Mouse (Mus musculus): ENCODE data around the gene Znrf3. TPM values are rescaled to one million over a fixed set of nuclear protein-coding genes. Genes with fewer than 3 reads are reported as not detected.
A peak's percentile ranks its signal among the peaks of the same experiment; 100 is the strongest.

The Znrf3 gene
- polyA plus RNA-seq, 1 experiment: 8.2 TPM

DNA sequence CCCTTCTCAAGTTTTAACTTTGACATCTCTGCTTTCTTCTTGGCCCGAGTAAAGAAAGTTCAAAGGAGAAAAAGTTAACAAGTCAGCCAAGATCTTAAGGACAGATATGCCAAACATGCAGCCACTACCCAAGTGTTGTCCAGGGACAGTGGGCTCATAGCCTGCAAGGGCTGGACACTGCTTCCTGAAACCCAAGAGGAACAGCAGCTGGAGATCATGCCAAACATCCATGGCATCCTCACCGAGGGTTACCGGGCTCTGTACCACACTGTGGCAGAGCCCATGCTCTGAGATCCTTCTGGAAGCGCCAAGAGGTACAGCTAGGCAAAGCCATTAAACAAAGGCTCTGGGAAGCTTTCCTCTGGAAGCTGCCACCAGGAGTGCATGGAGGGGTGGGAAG is 169.4 kb downstream of the Znrf3 start:
- no peak for DNase-seq (ENCODE audit: extremely low spot score in 1 of 2, low spot score in 1 of 2)

DNA sequence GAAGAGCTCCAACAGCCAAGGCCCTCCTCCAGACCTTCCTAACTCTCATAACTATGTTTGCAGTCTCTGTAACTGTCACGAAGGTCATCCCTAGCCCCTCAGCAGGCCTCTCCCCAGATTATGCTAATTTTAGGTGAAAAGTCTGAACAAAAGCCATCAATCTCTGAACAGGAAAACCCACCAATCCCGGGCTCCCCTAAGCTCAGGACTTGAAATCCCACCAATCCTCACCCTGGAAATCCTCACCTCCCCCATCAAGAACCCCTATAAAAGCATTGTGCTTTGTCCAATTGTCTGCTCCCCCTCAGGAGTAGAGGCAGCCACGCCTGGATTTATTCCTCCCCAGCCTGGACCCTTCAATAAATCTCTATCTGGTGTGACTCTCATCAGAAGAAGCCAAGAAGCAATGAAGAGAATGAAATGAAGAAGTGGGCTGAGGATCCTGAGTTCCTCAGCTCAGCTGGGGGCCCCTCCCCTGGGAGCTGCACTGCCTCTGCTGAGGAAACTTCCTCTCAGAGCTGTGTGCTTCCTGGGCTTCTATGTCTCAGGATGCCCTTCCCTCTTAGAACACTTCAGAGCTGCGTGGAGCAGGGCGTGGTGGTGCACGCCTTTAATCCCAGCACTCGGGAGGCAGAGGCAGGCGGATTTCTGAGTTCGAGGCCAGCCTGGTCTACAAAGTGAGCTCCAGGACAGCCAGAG is 172.0 kb downstream of the Znrf3 start:
- no peak for DNase-seq (ENCODE audit: extremely low spot score in 1 of 2, low spot score in 1 of 2)

DNA sequence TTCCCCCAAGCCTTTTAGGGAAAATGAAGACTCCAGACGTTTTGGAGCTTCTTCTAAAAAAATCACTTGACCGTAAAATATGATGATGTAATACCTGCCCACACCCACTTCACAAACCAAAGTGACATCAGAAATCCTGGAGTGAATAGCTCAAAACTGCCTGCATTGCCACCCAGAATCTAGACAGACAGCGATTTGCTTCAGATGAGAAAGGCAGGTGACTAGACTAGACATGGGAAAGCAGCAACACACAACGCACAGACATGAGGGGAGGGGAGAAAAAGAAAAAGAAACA is 172.6 kb downstream of the Znrf3 start:
- DNase-seq (ENCODE audit: extremely low spot score in 1 of 2, low spot score in 1 of 2): peak in 1 of 2 experiments; percentile 23

DNA sequence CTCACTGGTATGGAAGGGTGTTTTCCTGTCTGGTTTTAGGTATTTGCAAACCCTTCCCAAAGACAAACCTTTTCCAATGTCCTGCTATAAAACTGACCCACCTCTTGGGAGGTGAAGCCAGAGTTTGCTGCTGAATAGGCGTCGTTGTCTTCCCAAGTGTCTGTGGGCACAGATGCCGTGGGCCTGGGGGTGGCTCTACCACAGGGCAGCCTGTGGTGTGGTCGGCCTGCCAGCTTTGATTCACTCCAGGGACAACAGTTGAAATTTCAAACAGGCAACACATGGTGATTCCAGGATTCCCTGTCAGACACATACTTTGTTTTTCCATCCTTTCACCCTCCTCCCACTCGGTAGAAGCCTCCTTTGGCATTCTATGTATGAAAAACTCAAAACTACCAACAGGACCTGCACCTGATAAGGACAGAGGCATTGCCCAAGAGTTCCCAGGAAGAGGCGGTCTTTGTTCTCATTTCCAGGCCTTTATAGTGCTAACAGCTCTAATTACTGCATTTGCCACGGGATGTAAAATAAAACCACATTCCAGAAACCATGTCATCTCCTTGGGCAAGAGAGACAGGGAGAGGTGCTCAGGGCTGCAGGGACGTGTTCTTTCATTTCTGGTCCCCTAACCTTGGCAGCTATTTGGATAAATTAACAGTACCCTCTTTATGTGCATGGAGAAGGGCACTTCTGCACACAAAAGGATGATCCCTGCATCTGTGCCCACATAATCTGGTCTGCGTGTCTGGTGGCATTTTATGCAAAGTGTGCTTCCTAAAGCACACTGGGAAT is 173.2 kb downstream of the Znrf3 start:
- DNase-seq (ENCODE audit: extremely low spot score in 1 of 2, low spot score in 1 of 2): peak in 1 of 2 experiments; percentile 19

DNA sequence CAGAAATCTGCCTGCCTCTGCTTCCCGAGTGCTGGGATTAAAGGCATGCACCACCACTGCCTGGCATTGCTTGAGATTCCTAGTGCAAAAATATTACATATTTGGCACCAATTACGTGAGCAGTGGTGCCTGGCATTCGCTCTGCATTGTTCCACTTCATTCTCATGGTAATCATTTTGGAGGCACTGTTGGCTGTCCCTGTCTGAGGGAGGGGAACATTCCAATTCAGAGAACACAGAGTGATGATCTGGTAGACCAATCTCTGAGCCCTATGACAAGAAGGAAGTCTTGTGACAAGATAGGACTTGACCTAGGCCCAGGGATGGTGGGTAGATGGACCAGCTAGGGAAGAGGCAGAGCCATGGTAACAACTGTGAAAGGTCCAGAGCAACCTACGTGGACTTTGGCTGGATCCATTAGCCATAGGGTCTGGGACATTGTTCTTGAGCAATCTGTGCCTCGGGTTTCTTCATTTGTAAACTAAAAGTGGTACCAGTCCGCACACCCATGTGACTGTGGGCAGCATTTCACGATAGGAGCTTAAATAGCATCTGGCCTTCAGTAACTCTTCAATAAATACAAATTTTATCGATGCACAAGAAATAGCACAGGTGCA is 174.7 kb downstream of the Znrf3 start:
- DNase-seq (ENCODE audit: extremely low spot score in 1 of 2, low spot score in 1 of 2): no peak

DNA sequence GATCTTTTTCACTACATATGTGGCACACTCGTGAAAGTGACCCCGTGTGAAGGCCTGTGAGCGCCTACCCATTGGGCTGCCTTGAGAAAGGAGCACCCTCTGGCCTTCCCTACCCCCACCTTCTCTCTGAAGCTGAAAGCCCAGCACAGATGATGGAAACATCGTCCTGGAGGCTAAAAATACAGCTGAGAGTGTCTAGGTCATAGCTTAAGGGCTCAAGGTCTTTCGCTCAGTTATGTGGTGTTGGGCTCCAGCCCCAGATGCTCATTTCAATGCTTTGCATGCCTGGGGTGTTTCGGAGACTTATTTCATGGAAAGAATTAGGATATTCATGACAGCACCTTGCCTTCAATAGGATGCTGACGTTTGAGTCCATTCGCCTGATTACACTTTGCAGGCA is 178.9 kb downstream of the Znrf3 start:
- no peak for DNase-seq (ENCODE audit: extremely low spot score in 1 of 2, low spot score in 1 of 2)

DNA sequence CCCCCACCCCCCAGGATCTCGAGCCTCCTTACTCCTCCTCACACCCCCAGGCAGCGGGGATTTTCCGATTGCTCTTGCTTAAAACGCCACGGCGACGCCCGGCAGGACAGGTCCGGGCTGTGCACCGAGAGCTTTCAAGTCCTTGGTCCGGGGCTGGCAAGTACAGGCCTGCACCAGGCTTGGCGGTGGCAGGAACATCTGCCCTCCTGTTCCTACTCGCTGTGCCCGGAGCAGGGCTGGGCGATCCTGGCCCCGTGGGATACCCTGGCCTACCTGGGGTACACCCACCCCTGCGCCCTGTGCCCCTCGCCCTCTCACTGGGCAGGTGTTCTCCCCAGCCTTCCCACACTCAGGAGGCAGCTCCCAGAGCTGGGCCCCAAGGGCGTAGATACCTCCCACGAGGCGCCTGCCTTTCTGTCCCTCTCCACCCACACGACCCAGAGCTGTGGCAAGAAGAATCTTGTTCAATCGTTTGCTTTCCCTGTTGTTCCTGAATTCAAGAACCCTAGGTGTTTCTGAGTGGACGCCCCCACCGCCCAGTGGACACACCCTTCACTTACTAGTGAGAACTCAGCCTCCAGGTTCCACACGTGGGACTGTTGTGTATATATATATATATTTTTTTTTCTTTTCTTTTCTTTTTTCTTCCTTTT is 181.4 kb downstream of the Znrf3 start:
- DNase-seq (ENCODE audit: extremely low spot score in 1 of 2, low spot score in 1 of 2): no peak

DNA sequence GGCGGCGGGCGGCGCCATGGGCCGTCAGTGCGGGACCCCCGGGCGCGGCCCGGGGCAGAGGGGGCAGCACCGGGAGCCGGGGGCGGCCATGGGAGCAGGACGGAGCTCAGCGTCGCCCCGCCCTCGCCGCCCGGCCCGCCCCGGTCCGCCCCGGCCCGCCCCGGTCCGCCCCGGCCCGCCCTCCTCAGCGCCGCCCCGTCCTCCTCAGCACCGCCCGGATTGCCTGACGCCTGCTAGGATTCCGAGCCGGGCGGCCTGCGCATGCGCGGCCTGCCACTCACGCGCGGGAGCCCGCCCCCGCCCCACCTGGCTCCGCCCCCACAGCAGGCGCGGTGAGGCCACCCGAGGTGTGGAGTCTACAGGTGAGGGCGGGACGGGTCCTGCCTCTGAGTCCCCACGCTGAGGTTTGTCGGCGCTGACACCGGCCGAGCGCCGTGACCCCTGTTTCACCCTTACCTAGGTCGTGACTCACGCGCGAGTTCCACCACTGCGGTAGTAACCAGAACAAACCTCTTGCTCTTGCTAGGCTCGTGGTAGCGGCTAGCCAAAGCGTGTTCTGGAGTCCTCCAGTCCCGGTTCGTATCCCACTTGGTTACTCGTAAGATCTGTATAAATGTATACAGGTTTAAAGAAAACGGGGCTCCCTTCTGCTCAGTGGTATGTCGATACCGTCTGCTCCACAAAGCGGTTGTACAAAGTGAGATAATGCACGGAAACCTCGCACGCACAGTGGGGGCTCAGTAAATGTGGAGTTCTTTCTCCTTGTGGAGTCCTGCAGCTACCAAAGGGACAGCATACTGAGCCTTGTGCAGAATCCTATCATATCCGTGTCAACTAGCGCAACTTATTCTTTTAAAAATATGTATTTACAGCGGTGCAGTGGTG is 182.9 kb downstream of the Znrf3 start, which contains the start of gene Kremen1:
Kremen1 (minus strand) TSS at position 51 of the 885 bp plus-strand sequence.
- DNase-seq (ENCODE audit: extremely low spot score in 1 of 2, low spot score in 1 of 2): peak; percentile 74 to 90

DNA sequence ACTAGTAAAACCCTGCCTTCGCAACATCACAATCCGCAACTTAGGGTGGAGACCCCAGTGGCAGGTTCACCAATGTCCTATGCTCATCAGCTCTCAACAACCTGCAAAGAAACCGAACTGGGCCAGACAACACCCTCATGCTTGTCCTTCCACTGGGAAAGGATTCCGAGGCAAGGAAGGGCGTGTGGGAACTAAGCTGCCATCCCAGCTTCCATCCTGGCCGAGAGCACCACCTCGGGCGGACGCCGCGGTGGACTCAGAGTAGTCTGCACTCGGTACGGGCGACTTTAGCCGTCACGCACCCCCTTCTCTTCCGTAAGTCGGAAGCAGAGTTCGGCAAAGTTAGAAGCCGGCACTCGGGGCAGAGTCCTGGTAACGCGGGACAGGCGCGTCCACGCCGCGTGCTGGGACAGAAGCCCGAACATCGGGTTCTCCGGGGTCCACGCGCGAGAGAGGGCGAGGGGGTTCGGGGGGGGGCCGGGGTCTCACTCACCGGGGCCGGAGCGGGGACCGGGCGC is 183.6 kb downstream of the Znrf3 start:
- DNase-seq (ENCODE audit: extremely low spot score in 1 of 2, low spot score in 1 of 2): no peak

DNA sequence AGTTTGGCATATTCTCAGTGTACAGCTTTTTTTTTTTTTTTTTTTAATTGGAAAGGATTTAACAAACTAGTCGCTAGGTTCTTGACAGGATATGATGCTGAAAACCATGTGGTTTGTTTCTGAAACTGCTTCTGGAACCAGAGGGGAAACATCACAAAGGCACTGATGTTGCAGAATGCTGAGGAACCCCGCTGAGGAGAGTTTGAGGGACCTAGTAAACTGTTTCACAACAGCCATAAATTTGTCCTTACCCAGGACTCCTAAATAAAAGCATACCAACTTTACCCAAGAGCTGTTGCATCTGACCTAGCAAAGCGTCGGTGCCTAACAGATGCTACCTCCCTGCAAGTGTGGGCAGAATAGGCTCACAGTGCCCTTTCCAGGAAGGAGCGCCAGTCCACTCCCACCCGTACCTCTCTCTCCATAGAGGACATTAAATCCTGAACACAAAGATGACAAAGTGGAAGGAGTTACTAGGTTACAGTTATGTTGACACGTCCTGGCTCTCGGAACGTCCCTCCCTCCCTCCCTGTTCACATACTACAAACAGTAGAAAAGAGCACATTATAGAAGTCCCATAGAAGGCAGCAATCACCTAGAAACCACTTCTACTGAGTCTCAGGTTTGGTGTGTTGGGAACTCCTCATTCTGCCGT is 184.6 kb downstream of the Znrf3 start:
- no peak for DNase-seq (ENCODE audit: extremely low spot score in 1 of 2, low spot score in 1 of 2)

DNA sequence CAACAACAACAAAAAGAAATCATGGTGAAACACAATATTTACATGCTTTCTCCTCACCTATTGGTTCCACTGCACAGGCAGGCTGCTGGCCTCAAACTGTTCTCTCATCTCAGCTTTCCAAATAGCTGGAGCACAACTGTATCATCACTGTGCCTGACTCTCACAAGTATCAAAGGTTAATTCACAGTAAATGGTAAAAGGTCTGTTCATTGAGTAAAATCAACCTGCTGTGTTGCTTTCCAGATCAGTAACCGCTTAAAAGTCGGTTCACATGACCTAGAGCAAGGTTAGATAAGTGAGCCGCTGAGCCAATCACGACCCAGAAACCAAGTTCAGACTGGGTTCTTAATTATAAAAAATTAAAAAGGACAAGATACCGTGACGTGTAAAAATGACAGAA is 186.6 kb downstream of the Znrf3 start:
- DNase-seq (ENCODE audit: extremely low spot score in 1 of 2, low spot score in 1 of 2): no peak

DNA sequence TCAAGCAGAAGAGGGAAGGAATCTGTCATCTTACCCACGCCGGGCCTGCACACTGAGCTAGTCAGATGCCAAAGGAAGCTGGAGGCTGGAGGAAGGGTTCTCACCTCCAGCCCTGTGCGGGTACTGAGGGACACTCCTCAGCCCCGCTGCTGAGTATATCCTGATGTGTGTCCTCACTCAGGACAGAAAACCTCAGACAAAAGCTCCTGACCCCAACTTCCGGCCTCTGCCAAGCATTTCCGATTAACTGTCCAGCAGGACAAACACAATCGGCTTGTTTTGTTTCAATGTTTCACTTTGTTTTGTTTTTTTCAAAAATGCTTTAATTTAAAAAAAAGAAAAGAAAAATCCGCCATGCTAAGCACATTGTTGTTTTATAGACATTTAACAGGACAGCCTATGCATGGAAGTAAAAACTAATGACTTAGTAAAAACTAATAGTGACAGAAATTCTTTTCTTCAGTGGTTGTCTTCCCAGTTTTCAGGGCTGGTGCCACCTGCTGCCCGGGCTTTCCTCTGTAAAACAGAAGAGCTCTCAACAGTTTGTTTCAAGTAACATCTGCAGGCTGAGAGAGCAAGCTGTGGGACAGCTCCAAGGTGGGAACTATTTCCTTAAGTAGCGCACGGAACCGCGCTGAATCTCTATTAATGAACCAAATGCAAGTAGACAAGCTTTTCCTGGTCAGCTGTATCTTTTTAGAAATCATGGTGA is 187.3 kb downstream of the Znrf3 start:
- no peak for DNase-seq (ENCODE audit: extremely low spot score in 1 of 2, low spot score in 1 of 2)

DNA sequence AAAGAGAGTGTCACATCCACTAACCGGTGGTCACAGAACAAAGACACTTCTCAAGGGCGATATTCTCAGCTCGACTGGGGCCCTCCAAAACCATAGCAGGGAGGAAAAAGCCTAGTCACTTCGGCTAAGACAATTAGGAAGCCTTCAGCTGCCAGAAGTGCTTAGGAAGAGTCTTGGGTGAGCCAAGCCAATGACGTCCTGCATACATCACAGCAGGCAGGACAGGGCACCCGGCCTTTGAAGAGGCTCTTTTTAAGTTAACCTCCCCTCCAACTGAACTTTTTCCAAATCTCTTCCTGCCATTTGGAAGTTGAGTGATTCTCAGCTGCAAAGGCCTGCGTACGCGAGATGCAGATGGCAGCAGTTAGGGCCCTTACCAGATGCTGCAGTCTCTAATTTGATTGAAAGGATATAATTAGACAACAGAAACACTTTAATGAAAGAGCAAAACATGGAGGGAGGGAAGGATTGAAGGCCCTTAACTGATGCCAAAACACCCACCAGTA is 189.1 kb downstream of the Znrf3 start:
- no peak for DNase-seq (ENCODE audit: extremely low spot score in 1 of 2, low spot score in 1 of 2)

DNA sequence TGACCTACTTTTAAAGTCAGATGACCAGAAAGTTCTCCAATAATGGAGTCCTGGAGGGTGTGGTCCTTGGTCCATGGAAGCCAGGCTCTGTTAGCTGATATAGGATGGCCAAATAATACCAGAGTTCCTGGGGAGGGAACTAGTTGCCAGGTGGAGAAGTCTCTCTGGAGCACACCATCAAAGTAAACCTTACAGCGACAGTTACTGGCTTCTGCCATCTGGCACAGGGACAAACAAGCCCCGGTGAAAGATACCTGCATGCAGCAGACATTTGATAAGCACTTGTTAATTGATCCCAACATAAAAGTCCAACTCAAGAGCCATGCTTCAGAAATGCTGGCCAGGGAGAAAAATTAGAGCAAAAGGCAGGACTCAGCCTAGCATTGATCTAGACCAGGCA is 190.6 kb downstream of the Znrf3 start:
- no peak for DNase-seq (ENCODE audit: extremely low spot score in 1 of 2, low spot score in 1 of 2)

DNA sequence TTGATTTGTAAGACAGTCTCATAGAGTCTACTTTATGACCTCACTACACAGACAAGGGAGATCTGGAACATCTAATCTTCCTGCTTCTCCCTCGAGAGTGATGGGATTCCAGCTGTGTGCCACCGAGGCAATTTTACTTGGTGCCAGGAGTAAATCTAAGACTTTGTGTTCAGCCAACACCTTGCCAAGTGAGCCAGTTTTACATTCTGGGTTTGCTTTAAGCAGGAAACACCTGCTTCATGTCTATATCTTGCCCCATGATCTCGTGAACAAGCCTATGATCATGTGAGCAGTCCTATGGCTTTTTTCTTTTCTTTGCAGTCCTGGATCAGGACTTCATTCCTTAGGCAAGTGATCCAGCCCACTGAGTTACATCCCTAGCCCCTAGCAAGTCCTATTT is 191.1 kb downstream of the Znrf3 start:
- DNase-seq (ENCODE audit: extremely low spot score in 1 of 2, low spot score in 1 of 2): no peak

DNA sequence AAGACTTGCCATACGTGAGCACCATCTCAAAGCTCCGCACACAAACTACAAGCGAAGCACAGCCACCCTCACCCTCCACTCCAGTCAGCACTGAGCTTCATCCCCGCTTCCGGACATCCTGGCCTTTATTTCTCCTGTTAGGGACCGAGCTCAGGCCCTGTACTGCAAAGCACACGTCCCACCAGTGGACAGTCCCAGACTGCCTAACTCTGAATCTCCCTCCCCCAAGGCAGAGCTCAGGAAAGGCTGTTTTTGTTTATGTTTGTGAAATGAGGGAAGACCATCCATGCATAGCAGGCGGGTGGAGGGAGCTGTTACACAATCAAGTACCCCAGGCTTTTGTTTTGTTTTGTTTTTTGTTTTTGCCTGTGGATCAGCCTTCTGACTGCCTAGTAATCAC is 191.9 kb downstream of the Znrf3 start:
- no peak for DNase-seq (ENCODE audit: extremely low spot score in 1 of 2, low spot score in 1 of 2)

DNA sequence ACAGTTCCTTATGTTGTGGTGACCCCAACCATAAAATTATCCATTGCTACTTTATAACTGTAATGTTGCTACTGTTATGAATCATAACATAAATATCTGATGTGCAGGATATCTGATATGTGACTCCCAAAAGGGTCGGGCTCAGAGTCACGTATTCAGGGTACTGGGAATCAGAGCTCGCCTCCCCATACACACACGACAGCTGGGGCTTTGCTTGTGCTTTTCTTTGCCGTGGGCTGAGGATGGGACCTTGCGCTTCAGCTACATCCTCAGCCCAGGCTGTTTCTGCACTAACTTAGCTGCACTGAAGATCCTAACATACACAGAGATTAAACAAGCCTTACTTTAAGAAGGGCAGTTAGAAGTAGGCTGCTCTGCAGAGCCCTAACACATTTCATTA is 193.5 kb downstream of the Znrf3 start:
- no peak for DNase-seq (ENCODE audit: extremely low spot score in 1 of 2, low spot score in 1 of 2)

DNA sequence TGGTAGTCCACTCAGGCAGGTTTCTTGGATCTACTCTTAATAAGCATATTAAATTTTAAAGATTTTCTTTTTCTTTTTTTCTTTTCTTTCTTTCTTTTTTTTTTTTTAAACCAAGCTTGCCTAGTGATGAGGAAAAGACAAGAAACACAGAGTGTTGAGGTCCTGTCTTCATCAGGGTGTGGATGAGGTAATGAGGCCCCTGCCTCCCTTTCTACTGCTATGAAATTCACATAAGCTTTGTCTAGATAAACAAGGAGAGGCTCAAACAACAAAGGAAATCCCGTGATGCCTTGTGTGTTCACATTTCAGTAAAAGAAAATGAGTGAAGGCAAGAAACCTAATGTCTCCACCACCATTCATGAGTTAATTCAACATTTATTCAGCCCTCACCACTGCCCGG is 196.4 kb downstream of the Znrf3 start:
- no peak for DNase-seq (ENCODE audit: extremely low spot score in 1 of 2, low spot score in 1 of 2)

DNA sequence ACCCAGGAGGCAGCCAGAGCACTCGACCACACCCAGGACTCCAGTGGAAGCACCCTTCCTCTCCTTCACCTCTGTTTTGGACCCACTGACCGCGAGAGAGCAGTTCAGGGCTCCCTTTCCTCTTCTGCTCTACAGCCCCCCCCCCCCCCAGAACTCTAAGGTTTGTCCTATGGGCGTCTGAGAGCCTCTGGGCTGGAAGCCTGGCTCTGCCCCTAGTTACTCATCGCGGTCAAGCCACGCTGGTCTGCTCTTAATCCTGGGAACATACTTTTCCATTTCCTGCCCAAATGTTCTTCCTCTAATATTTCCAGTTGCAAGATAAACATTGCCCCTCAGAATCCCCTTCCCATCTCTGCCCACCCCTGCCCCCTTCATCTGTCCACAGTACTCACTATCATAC is 199.2 kb downstream of the Znrf3 start:
- DNase-seq (ENCODE audit: extremely low spot score in 1 of 2, low spot score in 1 of 2): no peak

Data from frontal cortex, adult 2 months (tissue).